Mouse (Mus musculus) lung, postnatal 0 days (tissue): ENCODE results near the gene Dgkd.

Experiments
- CTCF ChIP-seq: IDR thresholded peaks from 2 replicates; pipeline ENCODE4 v1.5.1; 2016; ENCODE audit warnings: antibody characterized with exemption, mild to moderate bottlenecking
- EP300 ChIP-seq: IDR thresholded peaks from 2 replicates; pipeline ENCODE4 v1.6.1; 2016; ENCODE audit warnings: antibody characterized with exemption, mild to moderate bottlenecking, control low read depth

DNA sequence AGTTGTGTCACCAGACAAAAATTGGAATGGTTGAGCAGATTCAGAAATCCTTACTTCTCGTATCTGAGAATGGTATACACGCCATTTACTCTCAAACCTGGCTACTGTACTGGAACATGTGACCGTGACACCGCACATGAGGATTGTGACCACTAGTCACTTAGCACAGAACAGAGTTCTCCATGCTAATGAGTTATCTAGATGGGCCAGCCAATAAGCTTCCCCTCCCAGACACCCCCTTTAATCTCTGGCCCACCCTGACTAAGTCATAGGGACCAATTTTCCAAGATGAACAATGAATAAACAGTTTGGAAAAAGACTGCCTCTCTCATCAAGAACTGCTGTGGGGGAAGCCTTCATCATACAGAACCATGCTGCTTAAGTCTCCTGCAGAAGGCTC is 107.7 kb downstream of the Dgkd start:
- TF ChIP-seq CTCF, result no peak
- no peak for TF ChIP-seq EP300
